Mouse (Mus musculus): Measurements from ENCODE around the gene Wasl. TPM values are rescaled to one million over a fixed set of nuclear protein-coding genes. Genes with fewer than 3 reads are reported as not detected.

The Wasl gene
- polyA plus RNA-seq, 1 experiment from 2014 or later: 63.0 TPM

- Histone ChIP-seq H3K27me3 (no peaks in the 10 kb centered on the region), H3K4me1 (replicated peaks) (peaks cover 25% of the 10 kb centered on the region), H3K4me2 (peak overlapping the region; percentile 96), H3K27ac (replicated peaks) (peak overlapping the region; percentile 96), H3K9ac (peak overlapping the region; percentile 97), H3K4me3 (peak overlapping the region; percentile 98), H3K36me3 (no peaks in the 10 kb centered on the region), H3K9me3 (no peaks in the 10 kb centered on the region)
- no peak for ATAC-seq (ENCODE audit: low read depth)
- WGBS: 10% methylated on average over 21 of the region's 21 CpGs
Measured at GRCm38 (mm10) chr6:24663196-24664132, 1.3 kb downstream of the Wasl start.

- 74% methylated on average over 4 of the region's 4 CpGs for WGBS
- H3K27me3 ChIP-seq: no peaks in the 10 kb centered on the region
- H3K4me3 ChIP-seq: peak overlapping the region; percentile 18; the same call in 1 of the 2 replicates
- H3K9ac ChIP-seq: no peak overlapping the region
- H3K27ac ChIP-seq (replicated peaks): no peak overlapping the region
- ATAC-seq (ENCODE audit: low read depth): no peak
- H3K4me1 ChIP-seq (replicated peaks): peaks cover 28% of the 10 kb centered on the region
- H3K36me3 ChIP-seq: no peaks in the 10 kb centered on the region
- no peaks in the 10 kb centered on the region for H3K9me3 ChIP-seq
- H3K4me2 ChIP-seq: peak overlapping the region; percentile 96
Measured at GRCm38 (mm10) chr6:24662483-24662882, 2.3 kb downstream of the Wasl start.

GRCm38 (mm10) chr6:24661879-24662278 lies 2.9 kb downstream of the Wasl start:
- peak overlapping the region; percentile 13; the same call in 1 of the 2 replicates for H3K4me2 ChIP-seq
- H3K27ac ChIP-seq (replicated peaks): no peak overlapping the region
- H3K4me1 ChIP-seq (replicated peaks): peaks cover 29% of the 10 kb centered on the region
- ATAC-seq (ENCODE audit: low read depth): no peak
- no peaks in the 10 kb centered on the region for H3K27me3 ChIP-seq
- no peak overlapping the region for H3K4me3 ChIP-seq
- H3K9me3 ChIP-seq: no peaks in the 10 kb centered on the region
- H3K9ac ChIP-seq: no peak overlapping the region
- WGBS: 84% methylated on average over 4 of the region's 4 CpGs
- no peaks in the 10 kb centered on the region for H3K36me3 ChIP-seq

- whole genome bisulfite sequencing: 44% methylated on average over 10 of the region's 10 CpGs
- no peak overlapping the region for H3K4me2 ChIP-seq
- H3K27me3 ChIP-seq: no peaks in the 10 kb centered on the region
- H3K36me3 ChIP-seq: no peaks in the 10 kb centered on the region
- H3K9me3 ChIP-seq: no peaks in the 10 kb centered on the region
- H3K27ac ChIP-seq (replicated peaks): no peak overlapping the region
- H3K4me3 ChIP-seq: no peak overlapping the region
- H3K4me1 ChIP-seq (replicated peaks): peaks cover 28% of the 10 kb centered on the region
- no peak overlapping the region for H3K9ac ChIP-seq
- no peak for ATAC-seq (ENCODE audit: low read depth)
Measured at GRCm38 (mm10) chr6:24657647-24658387, 7.0 kb downstream of the Wasl start.

GRCm38 (mm10) chr6:24656094-24656493 lies 8.7 kb downstream of the Wasl start:
- Histone ChIP-seq H3K4me1 (replicated peaks) (peaks cover 13% of the 10 kb centered on the region), H3K4me3 (no peak overlapping the region), H3K27me3 (no peaks in the 10 kb centered on the region), H3K27ac (replicated peaks) (no peak overlapping the region), H3K9ac (no peak overlapping the region), H3K4me2 (no peak overlapping the region), H3K9me3 (no peaks in the 10 kb centered on the region), H3K36me3 (no peaks in the 10 kb centered on the region)
- no peak for ATAC-seq (ENCODE audit: low read depth)
- 65% methylated on average over 1 of the region's 1 CpGs for WGBS

- no peak overlapping the region for H3K9ac ChIP-seq
- H3K27ac ChIP-seq (replicated peaks): no peak overlapping the region
- no peak overlapping the region for H3K4me3 ChIP-seq
- H3K4me1 ChIP-seq (replicated peaks): peaks cover 18% of the 10 kb centered on the region
- H3K9me3 ChIP-seq: no peaks in the 10 kb centered on the region
- ATAC-seq (ENCODE audit: low read depth): no peak
- H3K36me3 ChIP-seq: no peaks in the 10 kb centered on the region
- WGBS: 71% methylated on average over 7 of the region's 7 CpGs
- H3K4me2 ChIP-seq: no peak overlapping the region
- H3K27me3 ChIP-seq: no peaks in the 10 kb centered on the region
Measured at GRCm38 (mm10) chr6:24651538-24651937, 13.3 kb downstream of the Wasl start.

DNA sequence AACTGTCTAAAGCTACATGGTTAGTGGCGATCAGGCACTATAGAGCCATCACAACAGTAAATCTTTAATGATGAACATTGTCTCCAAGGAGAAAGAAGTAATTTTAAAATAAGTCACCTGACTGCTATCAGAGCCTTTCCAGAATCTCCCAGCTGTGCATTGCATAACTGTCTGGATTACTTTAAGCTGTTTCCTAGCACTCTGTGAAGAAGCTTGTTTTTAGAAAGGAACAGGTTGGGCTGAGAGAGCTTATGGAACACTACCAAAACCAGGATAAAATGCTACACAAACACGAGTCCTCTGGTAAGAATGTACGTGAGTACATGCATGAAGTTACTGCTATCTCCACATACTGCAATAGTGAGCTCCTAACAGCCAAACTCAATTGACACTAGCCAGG lies 14.1 kb downstream of the Wasl start:
- Histone ChIP-seq H3K9ac (no peak overlapping the region), H3K4me3 (no peak overlapping the region), H3K27me3 (no peaks in the 10 kb centered on the region), H3K4me2 (no peak overlapping the region), H3K27ac (replicated peaks) (no peak overlapping the region), H3K4me1 (replicated peaks) (peaks cover 12% of the 10 kb centered on the region), H3K9me3 (no peaks in the 10 kb centered on the region), H3K36me3 (no peaks in the 10 kb centered on the region)
- WGBS: 87% methylated on average over 3 of the region's 3 CpGs
- ATAC-seq (ENCODE audit: low read depth): no peak

DNA sequence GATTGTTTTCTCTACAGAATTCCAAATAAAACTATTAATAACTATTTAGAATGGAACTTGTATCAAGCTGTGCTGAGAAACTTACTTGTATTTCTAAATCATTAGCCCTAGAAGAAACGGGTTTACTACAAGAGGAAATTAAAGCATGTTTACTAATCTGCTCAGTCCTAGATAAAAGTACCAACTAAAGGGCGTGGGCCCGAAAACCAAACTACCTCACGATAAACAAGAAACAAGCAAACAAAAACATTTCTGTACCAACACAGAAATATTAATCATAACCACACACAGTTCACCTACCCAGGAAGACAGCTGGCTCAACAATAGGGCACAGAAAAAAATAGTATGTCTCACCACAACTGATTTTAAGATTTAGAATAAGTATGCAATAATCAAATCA lies 16.4 kb downstream of the Wasl start:
- H3K27ac ChIP-seq (replicated peaks): no peak overlapping the region
- ATAC-seq (ENCODE audit: low read depth): no peak
- no peaks in the 10 kb centered on the region for H3K9me3 ChIP-seq
- H3K4me3 ChIP-seq: no peak overlapping the region
- H3K9ac ChIP-seq: no peak overlapping the region
- no peak overlapping the region for H3K4me2 ChIP-seq
- peaks cover 12% of the 10 kb centered on the region for H3K4me1 ChIP-seq (replicated peaks)
- 94% methylated on average over 4 of the region's 4 CpGs for WGBS
- H3K27me3 ChIP-seq: no peaks in the 10 kb centered on the region
- no peaks in the 10 kb centered on the region for H3K36me3 ChIP-seq

- peaks cover 12% of the 10 kb centered on the region for H3K4me1 ChIP-seq (replicated peaks)
- no peaks in the 10 kb centered on the region for H3K36me3 ChIP-seq
- H3K9me3 ChIP-seq: no peaks in the 10 kb centered on the region
- no peak overlapping the region for H3K9ac ChIP-seq
- ATAC-seq (ENCODE audit: low read depth): no peak
- H3K27me3 ChIP-seq: no peaks in the 10 kb centered on the region
- 87% methylated on average over 4 of the region's 4 CpGs for WGBS
- H3K27ac ChIP-seq (replicated peaks): no peak overlapping the region
- no peak overlapping the region for H3K4me2 ChIP-seq
- no peak overlapping the region for H3K4me3 ChIP-seq
Measured at GRCm38 (mm10) chr6:24647103-24647691, 17.6 kb downstream of the Wasl start.

DNA sequence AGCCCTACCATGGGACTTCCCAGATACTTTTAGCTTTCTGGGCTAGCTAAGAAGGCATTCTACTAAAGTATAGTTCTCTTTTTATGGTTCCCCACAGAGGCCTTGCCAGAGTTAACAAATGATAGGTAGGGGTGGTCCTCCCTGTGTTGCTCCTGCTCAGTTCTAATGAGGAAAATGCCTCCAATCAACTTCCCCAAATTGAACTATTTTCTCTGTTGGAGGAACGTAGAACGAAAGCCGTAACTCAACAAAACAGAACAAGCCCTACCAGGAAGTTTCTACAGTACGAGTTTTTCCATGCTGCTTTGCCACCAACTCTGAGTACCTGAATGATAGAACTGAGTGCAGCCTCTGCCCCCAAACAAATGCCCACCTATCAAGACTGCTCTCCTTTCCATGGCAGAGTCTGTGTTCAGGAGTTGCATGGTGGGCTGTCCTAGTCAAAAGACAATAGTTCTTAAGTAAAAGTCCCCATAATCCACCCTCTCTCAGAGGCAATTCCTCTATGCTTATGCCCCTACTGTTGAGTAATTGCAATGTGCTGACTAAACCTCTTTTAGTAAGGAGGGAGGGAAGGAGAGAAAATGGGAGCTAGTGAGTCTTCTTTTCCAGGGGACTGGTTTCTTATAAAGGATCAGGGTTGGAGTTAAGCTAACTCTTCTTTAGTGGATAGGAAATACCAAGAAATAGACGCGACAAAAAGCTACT lies 19.3 kb downstream of the Wasl start:
- Histone ChIP-seq H3K9ac (no peak overlapping the region), H3K4me1 (replicated peaks) (peaks cover 7% of the 10 kb centered on the region), H3K27me3 (no peaks in the 10 kb centered on the region), H3K36me3 (no peaks in the 10 kb centered on the region), H3K4me2 (no peak overlapping the region), H3K27ac (replicated peaks) (no peak overlapping the region), H3K9me3 (no peaks in the 10 kb centered on the region), H3K4me3 (no peak overlapping the region)
- no peak for ATAC-seq (ENCODE audit: low read depth)
- 92% methylated on average over 6 of the region's 6 CpGs for WGBS

GRCm38 (mm10) chr6:24642960-24643359 lies 21.8 kb downstream of the Wasl start:
- 95% methylated on average over 3 of the region's 3 CpGs for WGBS
- Histone ChIP-seq H3K27me3 (no peaks in the 10 kb centered on the region), H3K4me3 (no peak overlapping the region), H3K4me2 (no peak overlapping the region), H3K36me3 (no peaks in the 10 kb centered on the region), H3K27ac (replicated peaks) (no peak overlapping the region), H3K4me1 (replicated peaks) (no peaks in the 10 kb centered on the region), H3K9ac (no peak overlapping the region), H3K9me3 (no peaks in the 10 kb centered on the region)
- ATAC-seq (ENCODE audit: low read depth): no peak
